Mouse (Mus musculus) embryonic fibroblast, embryonic 13.5 days (primary cell): ENCODE data around the gene Irf1. TPM values are rescaled to one million over a fixed set of nuclear protein-coding genes. Genes with fewer than 3 reads are reported as not detected.

Experiments used
- H3K27ac ChIP-seq: 2 replicates; pipeline ENCODE4 v1.5.1; 2012; ENCODE audit warnings: low read length, control low read depth, inconsistent platforms; ENCODE audit not compliant: insufficient read depth
- H3K4me1 ChIP-seq: 2 replicates; pipeline ENCODE4 v1.6.1; 2011; ENCODE audit warnings: low read length; ENCODE audit not compliant: control insufficient read depth, insufficient read depth
- H3K4me3 ChIP-seq: 2 replicates; pipeline ENCODE4 v1.5.1; 2011; ENCODE audit warnings: mild to moderate bottlenecking, control low read depth, low read length; ENCODE audit not compliant: insufficient read depth
- CTCF ChIP-seq: IDR thresholded peaks from 2 replicates; pipeline ENCODE4 v1.5.1; 2011; ENCODE audit warnings: mild to moderate bottlenecking, control low read depth, low read length, moderate library complexity, borderline replicate concordance; ENCODE audit not compliant: insufficient read depth
- POLR2A ChIP-seq: IDR thresholded peaks from 2 replicates; pipeline ENCODE4 v1.6.1; 2011; ENCODE audit warnings: low read depth, mild to moderate bottlenecking, control low read depth, low read length, moderate library complexity
- polyA plus RNA-seq: library from polyadenylated mRNA; stranded (reverse); fragments of >200 nt; gene quantifications from 2 replicates; pipeline ENCODE4 v1.2.4, GENCODE M21; 2011; ENCODE audit warnings: low read depth; ENCODE audit not compliant: missing spikeins, insufficient read length

Gene Irf1
- polyA plus RNA-seq, 1 experiment: 35.1 TPM

DNA sequence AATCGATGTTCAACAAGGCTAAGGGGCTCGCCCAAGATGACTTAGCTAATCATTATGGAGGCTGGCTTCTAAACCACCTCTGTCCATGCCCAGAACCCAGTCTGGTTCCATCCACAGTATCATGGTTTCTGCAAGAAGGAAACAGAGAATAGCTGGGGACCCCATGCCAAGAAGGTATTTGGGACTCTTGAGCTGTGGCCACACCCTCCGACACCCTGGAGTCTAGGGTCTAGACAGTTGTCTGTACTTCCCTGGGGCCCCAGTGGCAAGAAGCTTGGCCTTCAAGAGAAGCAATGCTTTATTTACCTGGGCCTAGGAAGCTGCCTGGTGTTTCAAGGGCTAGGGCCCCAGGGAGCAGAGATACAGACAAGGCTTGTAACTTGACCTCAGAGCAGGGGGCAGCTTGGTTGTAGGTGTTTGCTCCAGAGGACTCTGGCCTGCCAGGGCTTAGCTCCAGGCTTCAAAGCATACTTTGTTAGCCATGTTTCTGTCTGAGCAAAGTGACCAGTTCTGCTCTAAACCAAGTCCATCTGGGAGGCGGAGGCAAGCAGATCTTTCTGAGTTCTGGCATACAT is 11.5 kb downstream of the Irf1 start:
- Histone ChIP-seq H3K4me3 (no peak overlapping the region), H3K4me1 (no peaks in the 10 kb centered on the region), H3K27ac (no peak overlapping the region)
- TF ChIP-seq CTCF (no peak), POLR2A (no peak)

DNA sequence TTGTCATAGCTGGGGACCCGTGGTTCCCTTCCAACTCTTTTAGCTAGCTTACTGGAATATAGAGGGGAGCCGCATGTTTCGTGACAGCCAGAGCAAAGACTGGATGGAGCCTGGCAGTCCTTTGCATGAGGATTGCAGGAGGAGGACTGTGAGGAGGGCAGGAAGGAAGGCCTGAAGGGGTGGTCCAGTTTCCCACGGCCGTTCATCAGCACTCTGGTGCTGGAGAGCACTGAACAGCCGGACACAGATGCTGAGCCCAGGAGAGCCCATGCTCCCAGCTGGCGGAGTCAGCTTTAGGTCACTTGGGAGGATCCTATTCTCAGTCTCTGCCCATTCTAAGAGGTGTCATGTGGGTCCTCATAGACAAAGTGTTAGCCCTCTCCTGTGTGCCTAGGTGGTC is 12.2 kb downstream of the Irf1 start:
- Histone ChIP-seq H3K4me3 (no peak overlapping the region), H3K27ac (no peak overlapping the region), H3K4me1 (no peaks in the 10 kb centered on the region)
- TF ChIP-seq CTCF: no peak

GRCm38 (mm10) chr11:53783288-53783687 is 13.5 kb downstream of the Irf1 start:
- H3K4me1 ChIP-seq: no peaks in the 10 kb centered on the region

DNA sequence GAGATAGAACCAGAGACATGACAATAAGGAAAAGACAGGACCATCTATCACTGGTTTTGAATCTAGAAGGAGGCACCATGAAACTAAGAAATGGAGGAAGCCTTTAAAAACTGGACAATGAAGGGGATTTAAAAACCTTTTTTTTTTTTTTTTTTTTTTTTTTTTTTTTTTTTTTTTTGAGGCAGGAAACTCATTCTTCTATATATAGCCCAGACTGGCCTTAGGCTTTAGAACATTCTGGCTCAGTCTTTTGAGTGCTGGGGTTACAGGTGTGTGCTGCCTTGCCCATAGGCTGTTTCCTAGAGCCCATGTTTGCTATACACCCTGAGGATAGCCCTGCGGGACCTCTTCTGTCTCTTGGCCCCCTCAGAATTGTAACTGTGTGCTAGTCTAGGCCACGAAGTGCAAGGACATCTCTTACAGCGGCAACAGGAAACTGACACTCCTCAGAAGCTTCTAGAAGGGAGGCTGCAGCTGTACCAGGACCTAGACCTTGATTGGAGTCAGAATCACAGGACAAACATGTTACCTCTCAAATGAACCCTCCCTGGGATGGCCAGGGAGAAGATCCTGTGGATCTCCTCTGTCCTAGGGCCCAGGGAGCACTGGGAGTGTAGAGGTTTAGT is 15.6 kb downstream of the Irf1 start:
- no peak overlapping the region for H3K27ac ChIP-seq
- H3K4me3 ChIP-seq: no peak overlapping the region
- H3K4me1 ChIP-seq: no peaks in the 10 kb centered on the region
- no peak for TF ChIP-seq CTCF
- no peak for TF ChIP-seq POLR2A

More at GRCm38 (mm10) chr11:53783288-53783687, 13.5 kb downstream of the Irf1 start:
- Histone ChIP-seq H3K4me3 (no peak overlapping the region), H3K27ac (no peak overlapping the region)
- no peak for TF ChIP-seq POLR2A
- TF ChIP-seq CTCF: no peak

GRCm38 (mm10) chr11:53786058-53787031 is 16.5 kb downstream of the Irf1 start:
- Histone ChIP-seq H3K4me3 (no peak overlapping the region), H3K27ac (no peak overlapping the region), H3K4me1 (no peaks in the 10 kb centered on the region)
- no peak for TF ChIP-seq CTCF
- no peak for TF ChIP-seq POLR2A

DNA sequence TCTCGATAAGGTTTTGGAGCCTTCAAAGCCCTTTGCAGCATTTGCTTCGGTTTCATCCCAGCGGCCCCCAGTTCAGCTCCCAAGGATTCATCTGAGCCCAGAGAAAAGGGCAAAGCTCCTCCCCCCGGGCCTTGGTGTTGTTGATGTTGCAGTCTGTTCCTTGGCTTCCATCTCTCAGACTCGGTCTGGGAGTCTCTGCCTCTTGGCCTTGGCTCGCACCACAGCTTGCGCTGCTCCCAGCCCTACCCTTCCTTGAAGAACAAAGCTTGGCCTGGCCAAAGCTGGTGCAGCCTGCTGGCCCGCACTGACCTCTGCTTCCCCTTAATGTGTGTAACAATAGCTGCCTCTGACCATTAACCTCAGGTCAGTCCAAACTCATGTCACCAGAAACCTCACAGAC is 18.4 kb downstream of the Irf1 start:
- H3K4me3 ChIP-seq: no peak overlapping the region
- TF ChIP-seq CTCF: no peak
- no peak for TF ChIP-seq POLR2A
- no peak overlapping the region for H3K27ac ChIP-seq
- no peaks in the 10 kb centered on the region for H3K4me1 ChIP-seq

DNA sequence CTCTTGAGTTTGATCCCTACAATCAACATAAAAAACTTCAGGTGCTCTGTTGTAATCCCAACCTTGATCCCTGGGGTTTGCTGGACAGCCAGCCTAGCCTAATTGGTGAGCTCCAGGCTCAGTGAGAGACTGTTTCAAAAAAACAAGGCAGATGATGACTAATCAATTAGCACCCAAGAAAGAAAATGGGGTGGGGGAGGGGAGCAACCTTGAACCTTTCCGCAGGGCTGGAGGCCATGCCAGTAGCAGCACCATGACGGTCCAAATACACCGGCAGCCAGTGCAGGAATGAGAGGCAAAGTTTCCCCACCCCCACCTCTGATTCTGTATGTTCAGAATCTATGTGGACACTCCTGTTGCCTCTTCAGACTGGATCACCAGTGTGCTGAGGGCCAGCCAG is 19.5 kb downstream of the Irf1 start:
- no peak overlapping the region for H3K4me3 ChIP-seq
- TF ChIP-seq POLR2A (no peak), CTCF (no peak)
- peaks cover 1% of the 10 kb centered on the region; the same call in 1 of the 2 replicates for H3K4me1 ChIP-seq
- no peak overlapping the region for H3K27ac ChIP-seq

GRCm38 (mm10) chr11:53792986-53793385 is 23.2 kb downstream of the Irf1 start:
- Histone ChIP-seq H3K4me3 (no peak overlapping the region), H3K27ac (no peak overlapping the region), H3K4me1 (peaks cover 25% of the 10 kb centered on the region)
- TF ChIP-seq CTCF (no peak), POLR2A (no peak)

GRCm38 (mm10) chr11:53794015-53794414 is 24.2 kb downstream of the Irf1 start:
- TF ChIP-seq CTCF (no peak), POLR2A (no peak)
- no peak overlapping the region for H3K4me3 ChIP-seq
- peaks cover 25% of the 10 kb centered on the region for H3K4me1 ChIP-seq
- no peak overlapping the region for H3K27ac ChIP-seq
